In the genomic region with DNA sequence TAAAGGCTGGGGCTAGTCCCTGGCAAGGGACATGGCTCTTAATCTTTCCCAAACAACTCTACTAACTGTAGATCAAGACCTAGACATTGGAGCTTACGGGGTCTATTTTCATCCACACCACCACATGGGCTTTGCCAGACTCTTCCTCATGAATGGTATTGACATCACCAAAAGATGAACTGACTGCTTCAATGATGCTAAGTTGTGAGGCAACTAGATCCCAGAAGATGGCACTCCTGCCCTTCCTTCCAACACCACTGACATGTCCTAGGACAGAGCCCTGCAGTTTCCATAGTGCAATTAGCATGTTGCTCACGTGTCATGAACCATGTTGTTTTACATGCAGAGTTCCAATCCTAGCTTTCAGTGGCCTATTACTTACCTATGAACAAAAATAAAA, we compare ENCODE assay signal across 18 mouse cellular contexts.
DNase-seq lines count a peak whose midpoint lies in the region; ATAC-seq and TF ChIP-seq lines count a peak whose summit lies in the region.
"Had no signal": no experiment of that assay in that cellular context is flagged by ENCODE, and none has a peak within 500 bp of the region (broad histone marks: within the 10 kb centered on the region; RNA-seq: fewer than 3 reads in every experiment).

No protein-coding gene starts in this region.

- no peak for ATAC-seq in lung, postnatal 0 days
- ATAC-seq in erythroid progenitor cell, adult 5-6 weeks (replicated peaks; ENCODE audit: low FRiP score, poor library complexity, severe bottlenecking) = no peak
- ATAC-seq: activated CD4-positive, CD25-positive, alpha-beta regulatory T cell, adult 4 months; midbrain, embryonic 13.5 days had no signal

- TF ChIP-seq EP300 in lung, postnatal 0 days (IDR thresholded peaks at IDR 0.05) = no peak

- H3K27me3 ChIP-seq in kidney, adult 2 months (replicated peaks; ENCODE audit: control insufficient read depth, insufficient read depth, low read length) = no peaks in the 10 kb centered on the region
- H3K27me3 ChIP-seq in lung, postnatal 0 days (replicated peaks; ENCODE audit: insufficient read depth, low read length) = no peaks in the 10 kb centered on the region
- H3K27me3 ChIP-seq: midbrain, embryonic 13.5 days had no signal

- no peak overlapping the region for H3K4me2 ChIP-seq in lung, postnatal 0 days (replicated peaks; ENCODE audit: low read depth, low read length)
- H3K4me2 ChIP-seq: midbrain, embryonic 13.5 days had no signal

- TF ChIP-seq POLR2A in kidney, adult 2 months (IDR thresholded peaks at IDR 0.05; ENCODE audit: low read depth, low read length) = no peak
- no peak for TF ChIP-seq POLR2A in lung, adult 2 months (IDR thresholded peaks at IDR 0.05; ENCODE audit: borderline replicate concordance, extremely low read depth, low read depth, low read length)
- no peak for TF ChIP-seq POLR2A in cortical plate, adult 2 months (IDR thresholded peaks at IDR 0.05; ENCODE audit: extremely low read depth, insufficient read depth, low read length)

- H3K27ac ChIP-seq in kidney, adult 2 months (ENCODE audit: insufficient read depth, low read depth, low read length) = no peak overlapping the region
- no peak overlapping the region for H3K27ac ChIP-seq in lung, postnatal 0 days (ENCODE audit: low read length)
- no peak overlapping the region for H3K27ac ChIP-seq in cortical plate, adult 2 months (ENCODE audit: insufficient read depth, low read length)
- H3K27ac ChIP-seq: midbrain, embryonic 13.5 days had no signal

- H3K9ac ChIP-seq in lung, postnatal 0 days (replicated peaks; ENCODE audit: low read depth) = no peak overlapping the region
- H3K9ac ChIP-seq: midbrain, embryonic 13.5 days had no signal

- DNase-seq in cerebellum, adult 9-10 months = peak; percentile 16
- no peak for DNase-seq in cerebellum, adult 11-12 months
- DNase-seq in kidney, adult 2 months = no peak
- DNase-seq in kidney, adult 18-20 months = no peak
- DNase-seq in lung, postnatal 0 days (ENCODE audit: low spot score) = no peak
- DNase-seq in lung, adult 2 months = no peak
- DNase-seq: B cell, adult 2 months; embryo, embryonic 11 days; kidney, adult 9 months; layer of hippocampus, postnatal 36 days; lung, postnatal 4 days; thymus, adult 18-20 months had no signal

- no peaks in the 10 kb centered on the region for H3K36me3 ChIP-seq in kidney, adult 2 months (ENCODE audit: control insufficient read depth, insufficient read depth, low read length)
- H3K36me3 ChIP-seq in lung, postnatal 0 days (ENCODE audit: insufficient read depth, low read length) = no peaks in the 10 kb centered on the region
- H3K36me3 ChIP-seq: G1E; midbrain, embryonic 13.5 days had no signal

- 0 out of 2 replicates have a peak, but pooled peaks have one; percentile 24 for TF ChIP-seq CTCF in kidney, adult 2 months (conservative IDR thresholded peaks at IDR 0.05; ENCODE audit: insufficient read depth, insufficient read length, low read depth, low read length)
- peak; percentile 45; the same call in 1 of the 2 replicates for TF ChIP-seq CTCF in lung, postnatal 0 days (IDR thresholded peaks at IDR 0.05)
- no peak for TF ChIP-seq CTCF in lung, adult 2 months (IDR thresholded peaks at IDR 0.05; ENCODE audit: insufficient read depth, low read length)
- peak; percentile 56 for TF ChIP-seq CTCF in cortical plate, adult 2 months (IDR thresholded peaks at IDR 0.05; ENCODE audit: extremely low read depth, insufficient read depth, low read length)

- no peak overlapping the region for H3K4me3 ChIP-seq in kidney, adult 2 months (ENCODE audit: insufficient read depth, low read depth, low read length)
- no peak overlapping the region for H3K4me3 ChIP-seq in lung, postnatal 0 days (ENCODE audit: low read depth, low read length)
- H3K4me3 ChIP-seq in lung, adult 2 months (replicated peaks; ENCODE audit: extremely low read depth, low read depth, low read length) = no peak overlapping the region
- no peak overlapping the region for H3K4me3 ChIP-seq in cortical plate, adult 2 months (ENCODE audit: insufficient read depth, low read length)
- H3K4me3 ChIP-seq: erythroblast, embryonic 14.5 days; midbrain, embryonic 13.5 days had no signal

- H3K4me1 ChIP-seq in kidney, adult 2 months (ENCODE audit: control insufficient read depth, insufficient read depth, low read length) = no peaks in the 10 kb centered on the region
- H3K4me1 ChIP-seq in lung, postnatal 0 days (ENCODE audit: insufficient read depth, low read depth, low read length) = no peaks in the 10 kb centered on the region
- no peaks in the 10 kb centered on the region for H3K4me1 ChIP-seq in lung, adult 2 months (ENCODE audit: control insufficient read depth, insufficient read depth, low read length)
- H3K4me1 ChIP-seq in cortical plate, adult 2 months (ENCODE audit: control insufficient read depth, insufficient read depth, low read length) = no peaks in the 10 kb centered on the region
- H3K4me1 ChIP-seq: midbrain, embryonic 13.5 days had no signal

- 90% methylated on average over 2 of the region's 2 CpGs for WGBS in kidney, adult 2 months
- 87% methylated on average over 2 of the region's 2 CpGs for WGBS in lung, postnatal 0 days
- 93% methylated on average over 2 of the region's 2 CpGs for WGBS in lung, adult 2 months

- no peaks in the 10 kb centered on the region for H3K9me3 ChIP-seq in lung, postnatal 0 days (ENCODE audit: low read length)
- H3K9me3 ChIP-seq: midbrain, embryonic 13.5 days had no signal
